8 mouse cellular contexts compared by ENCODE assay signal in the genomic region with DNA sequence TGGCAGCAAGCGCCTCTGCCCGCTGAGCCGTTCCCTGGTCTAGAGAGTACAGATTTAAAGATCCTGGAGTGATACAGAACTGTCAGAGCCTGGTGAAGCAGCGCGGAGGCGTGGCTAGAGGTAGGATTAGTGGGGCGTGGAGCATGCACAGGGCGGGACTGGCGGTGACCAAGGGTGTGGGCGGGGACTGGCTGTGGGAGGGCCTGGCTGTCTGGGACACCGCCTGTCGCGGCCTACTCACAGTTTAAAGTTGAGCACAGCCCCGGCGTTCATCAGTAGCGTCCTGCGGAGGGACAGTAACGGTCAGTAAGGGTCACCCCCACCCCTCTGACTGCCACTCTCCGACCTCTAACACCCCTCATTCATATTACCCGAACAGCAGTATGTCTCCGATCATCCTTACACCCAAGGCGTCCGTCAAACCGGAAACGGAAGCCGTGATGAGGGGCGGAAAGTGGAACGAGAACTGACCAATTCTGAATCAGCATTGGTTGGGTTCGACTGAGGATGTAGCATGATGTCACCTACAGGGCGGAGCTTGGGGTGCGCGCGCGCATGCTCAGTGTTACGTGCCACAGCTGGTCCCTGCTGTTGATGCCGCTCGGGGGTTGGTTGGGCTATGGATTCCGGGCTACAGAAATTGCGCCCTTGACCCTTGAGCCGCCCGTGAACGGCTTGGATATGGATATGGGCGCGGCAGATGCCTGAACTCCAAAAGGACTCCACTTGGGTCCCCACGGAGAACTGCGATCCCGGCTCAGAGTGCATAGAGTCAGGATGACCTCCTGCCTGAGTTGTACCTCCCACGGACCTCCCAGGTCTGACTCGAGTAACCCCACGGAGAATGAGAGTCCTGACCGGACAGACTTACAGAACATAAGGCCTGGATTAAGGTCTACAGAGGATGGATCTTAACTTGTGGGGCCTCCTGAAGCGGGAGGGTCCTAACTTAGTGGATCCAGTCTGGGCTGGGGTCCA. TPM values are rescaled to one million over a fixed set of nuclear protein-coding genes. Genes with fewer than 3 reads are reported as not detected.
DNase-seq lines count a peak whose midpoint lies in the region; ATAC-seq and TF ChIP-seq lines count a peak whose summit lies in the region.

A gene (minus strand): TSS at position 456 of the 978 bp plus-strand sequence.

- peak within 1 kb of the TSS; percentile 98 for H3K4me2 ChIP-seq in CH12.LX (ENCODE audit: insufficient read depth, low read depth, poor library complexity, severe bottlenecking)
- peak within 1 kb of the TSS; percentile 98 for H3K4me2 ChIP-seq in forebrain, embryonic 11.5 days (ENCODE audit: low read depth, low read length, severe bottlenecking)
- H3K4me2 ChIP-seq in heart, embryonic 16.5 days (ENCODE audit: low read depth, low read length), result peak within 1 kb of the TSS; percentile 95
- H3K4me2 ChIP-seq in liver, embryonic 15.5 days, result peak within 1 kb of the TSS; percentile 99
- H3K4me2 ChIP-seq in neural tube, embryonic 12.5 days (replicated peaks), result peak within 1 kb of the TSS; percentile 97

- peak within 1 kb of the TSS; percentile 72 for H3K9ac ChIP-seq in CH12.LX (ENCODE audit: insufficient read depth, low read depth)
- H3K9ac ChIP-seq in forebrain, embryonic 11.5 days (ENCODE audit: low read length), result peak within 1 kb of the TSS; percentile 77
- H3K9ac ChIP-seq in heart, embryonic 16.5 days (ENCODE audit: low read length), result peak within 1 kb of the TSS; percentile 82
- peak within 1 kb of the TSS; percentile 77 for H3K9ac ChIP-seq in liver, embryonic 15.5 days
- H3K9ac ChIP-seq in neural tube, embryonic 12.5 days, result peak within 1 kb of the TSS; percentile 74

- under 1% methylated on average over 52 of the region's 52 CpGs for WGBS in forebrain, embryonic 11.5 days
- 0% methylated on average over 52 of the region's 52 CpGs for WGBS in heart, embryonic 16.5 days
- under 1% methylated on average over 52 of the region's 52 CpGs for WGBS in liver, embryonic 15.5 days (ENCODE audit: insufficient replicate concordance)
- under 1% methylated on average over 52 of the region's 52 CpGs for WGBS in neural tube, embryonic 12.5 days

- TF ChIP-seq CTCF in CH12.LX (conservative IDR thresholded peaks at IDR 0.05 in 1 of 2, IDR thresholded peaks at IDR 0.05 in 1 of 2; ENCODE audit: low read depth in 2 of 2, low read length in 2 of 2), result no peak

- H3K4me1 ChIP-seq in CH12.LX (ENCODE audit: control insufficient read depth in 1 of 2, insufficient read depth in 2 of 2), result peaks cover 7 to 20% of the 10 kb centered on the region in 2 experiments
- H3K4me1 ChIP-seq in forebrain, embryonic 11.5 days (replicated peaks; ENCODE audit: control insufficient read depth, insufficient read depth, low read length), result peaks cover 6% of the 10 kb centered on the region; the same call in 1 of the 2 replicates
- peaks cover 18% of the 10 kb centered on the region for H3K4me1 ChIP-seq in heart, embryonic 16.5 days (ENCODE audit: control insufficient read depth, insufficient read depth, low read length)
- H3K4me1 ChIP-seq in liver, embryonic 15.5 days (replicated peaks), result peaks cover 30% of the 10 kb centered on the region
- peaks cover 23% of the 10 kb centered on the region for H3K4me1 ChIP-seq in neural tube, embryonic 12.5 days

- TF ChIP-seq EP300 in CH12.LX (IDR thresholded peaks at IDR 0.05; ENCODE audit: low read length), result no peak

- peaks cover 36 to 42% of the 10 kb centered on the region in 2 experiments for H3K36me3 ChIP-seq in CH12.LX (replicated peaks in 1 of 2; ENCODE audit: control insufficient read depth in 1 of 2, insufficient read depth in 1 of 2, low read length in 1 of 2)
- H3K36me3 ChIP-seq in forebrain, embryonic 11.5 days (ENCODE audit: control insufficient read depth, insufficient read depth, low read length), result no peaks in the 10 kb centered on the region; the same call in 1 of the 2 replicates
- H3K36me3 ChIP-seq in heart, embryonic 16.5 days (ENCODE audit: control insufficient read depth, insufficient read depth), result peaks cover 26% of the 10 kb centered on the region
- H3K36me3 ChIP-seq in liver, embryonic 15.5 days (replicated peaks), result peaks cover 36% of the 10 kb centered on the region
- peaks cover 34% of the 10 kb centered on the region for H3K36me3 ChIP-seq in neural tube, embryonic 12.5 days

- H3K27ac ChIP-seq in CH12.LX (ENCODE audit: insufficient read depth, low read depth), result peak within 1 kb of the TSS; percentile 51
- H3K27ac ChIP-seq in forebrain, embryonic 11.5 days (ENCODE audit: low read depth, low read length), result peak within 1 kb of the TSS; percentile 71
- H3K27ac ChIP-seq in heart, embryonic 16.5 days (ENCODE audit: low read length), result peak within 1 kb of the TSS; percentile 99
- H3K27ac ChIP-seq in liver, embryonic 15.5 days (replicated peaks), result peak within 1 kb of the TSS; percentile 90
- peak within 1 kb of the TSS; percentile 77 for H3K27ac ChIP-seq in neural tube, embryonic 12.5 days

- H3K27me3 ChIP-seq in CH12.LX (replicated peaks), result no peaks in the 10 kb centered on the region
- H3K27me3 ChIP-seq in forebrain, embryonic 11.5 days (ENCODE audit: control insufficient read depth, insufficient read depth, low read length), result no peaks in the 10 kb centered on the region
- no peaks in the 10 kb centered on the region for H3K27me3 ChIP-seq in heart, embryonic 16.5 days (ENCODE audit: control insufficient read depth, insufficient read depth, low read length)
- peaks cover 12% of the 10 kb centered on the region; the same call in 1 of the 2 replicates for H3K27me3 ChIP-seq in liver, embryonic 15.5 days
- H3K27me3 ChIP-seq in neural tube, embryonic 12.5 days (replicated peaks), result no peaks in the 10 kb centered on the region

- ATAC-seq in forebrain, embryonic 11.5 days (replicated peaks; ENCODE audit: low FRiP score), result peak; percentile 97
- peak; percentile 95 for ATAC-seq in heart, embryonic 16.5 days (replicated peaks; ENCODE audit: extremely low read depth, insufficient read depth, low FRiP score)
- ATAC-seq in liver, embryonic 15.5 days (ENCODE audit: insufficient read depth), result peak; percentile 98
- ATAC-seq in neural tube, embryonic 12.5 days (ENCODE audit: low FRiP score, low read depth), result peak; percentile 98

- TF ChIP-seq RAD21 in CH12.LX (IDR thresholded peaks at IDR 0.05; ENCODE audit: low read depth, low read length), result no peak

- TF ChIP-seq POLR2A in CH12.LX (IDR thresholded peaks at IDR 0.05; ENCODE audit: low read depth, low read length), result peak; percentile 95

- peak within 1 kb of the TSS; percentile 62 to 90 (median 68) for H3K4me3 ChIP-seq in CH12.LX (replicated peaks in 1 of 3; ENCODE audit: low read depth in 2 of 3, low read length in 2 of 3, poor library complexity in 1 of 3)
- H3K4me3 ChIP-seq in forebrain, embryonic 11.5 days (ENCODE audit: low read depth, low read length), result peak within 1 kb of the TSS; percentile 55
- H3K4me3 ChIP-seq in heart, embryonic 16.5 days (ENCODE audit: low read length), result peak within 1 kb of the TSS; percentile 85
- peak within 1 kb of the TSS; percentile 82 for H3K4me3 ChIP-seq in liver, embryonic 15.5 days (replicated peaks)
- peak within 1 kb of the TSS; percentile 63 for H3K4me3 ChIP-seq in neural tube, embryonic 12.5 days

- in situ Hi-C loops in CH12.LX (cut with MboI; ENCODE audit: low pct_ligation_motif_present, low pct_unique_long_range_greater_than_20kb, low sequenced_read_pairs), result no loop called here

- dilution Hi-C loops in CH12.LX (cut with MboI; ENCODE audit: extremely low pct_ligation_motif_present, extremely low pct_unique_long_range_greater_than_20kb, low sequenced_read_pairs), result no loop called here

- H3K9me3 ChIP-seq in CH12.LX (replicated peaks; ENCODE audit: low read length), result no peaks in the 10 kb centered on the region
- H3K9me3 ChIP-seq in forebrain, embryonic 11.5 days (ENCODE audit: control insufficient read depth, low read length), result no peaks in the 10 kb centered on the region
- no peaks in the 10 kb centered on the region for H3K9me3 ChIP-seq in heart, embryonic 16.5 days (replicated peaks; ENCODE audit: control insufficient read depth, low read length)
- H3K9me3 ChIP-seq in liver, embryonic 15.5 days (replicated peaks), result no peaks in the 10 kb centered on the region
- H3K9me3 ChIP-seq in neural tube, embryonic 12.5 days, result no peaks in the 10 kb centered on the region

- DNase-seq in CH12.LX (ENCODE audit: extremely low read depth), result peak; percentile 99
- peak; percentile 97 for DNase-seq in c-Kit-positive CD71-positive TER-119-negative erythroid progenitor cells, embryonic 14.5 days (ENCODE audit: low read depth)
- peak; percentile 98 for DNase-seq in forebrain, embryonic 11.5 days (ENCODE audit: low spot score)
- DNase-seq in kidney, postnatal 36 days, result peak; percentile 99
- DNase-seq in telencephalon, adult 2 months (ENCODE audit: low read depth, low spot score), result peak; percentile 98

- H3K79me2 ChIP-seq in CH12.LX (replicated peaks; ENCODE audit: control insufficient read depth, extremely low read depth, insufficient read depth, poor library complexity, severe bottlenecking), result peaks cover 8% of the 10 kb centered on the region

TF ChIP-seq in CH12.LX, 34 proteins besides CTCF, POLR2A, EP300 and RAD21 (continues in another document):
- peak; percentile 91 for TF ChIP-seq SIN3A (IDR thresholded peaks at IDR 0.05; ENCODE audit: low read length)
- TF ChIP-seq ZC3H11A (IDR thresholded peaks at IDR 0.05; ENCODE audit: low read depth, low read length), result no peak
- TF ChIP-seq ETS1 (conservative IDR thresholded peaks at IDR 0.05; ENCODE audit: low read depth, low read length), result no peak
- TF ChIP-seq ZMIZ1 (IDR thresholded peaks at IDR 0.05; ENCODE audit: low read depth, low read length), result peak; percentile 56; the same call in 1 of the 2 replicates
- no peak; the same call in 1 of the 2 replicates for TF ChIP-seq JUN (IDR thresholded peaks at IDR 0.05; ENCODE audit: insufficient read depth, low read depth, low read length)
- no peak for TF ChIP-seq USF1 (IDR thresholded peaks at IDR 0.05; ENCODE audit: low read depth, low read length)
- no peak for TF ChIP-seq PAX5 (IDR thresholded peaks at IDR 0.05; ENCODE audit: low read length)
- no peak for TF ChIP-seq MAZ (IDR thresholded peaks at IDR 0.05; ENCODE audit: low read depth, low read length)
- peak; percentile 64; the same call in 1 of the 2 replicates for TF ChIP-seq MAX (IDR thresholded peaks at IDR 0.05; ENCODE audit: low read length)
- peak; percentile 28; the same call in 1 of the 2 replicates for TF ChIP-seq E2F4 (IDR thresholded peaks at IDR 0.05; ENCODE audit: insufficient replicate concordance, low read depth, low read length)
- no peak for TF ChIP-seq SMC3 (IDR thresholded peaks at IDR 0.05; ENCODE audit: low read depth, low read length)

RNA-seq across cellular contexts. Expression of the gene that starts here (rescaled TPM):
- total RNA-seq in CH12.LX (2012; rRNA removed), result 37.7 and 42.2 TPM in 2 replicates
- 70.3 and 79.8 TPM in 2 replicates for total RNA-seq in CH12.LX (2014; rRNA removed)
- 60.7 and 61.0 TPM in 2 replicates for polyA plus RNA-seq in CH12.LX (2012; ENCODE audit: insufficient read length, low read depth)
- 108 and 117 TPM in 2 replicates for polyA plus RNA-seq in forebrain, embryonic 11.5 days (2014; fragmentation: Nextera tagmentation; extraction: Ambion mirVana)
- 97.1 and 108 TPM in 2 replicates for polyA plus RNA-seq in heart, embryonic 16.5 days (2015; fragmentation: Nextera tagmentation; extraction: Ambion mirVana)
- polyA plus RNA-seq in liver, embryonic 15.5 days (2015; fragmentation: Nextera tagmentation; extraction: Ambion mirVana), result 37.0 and 37.4 TPM in 2 replicates
- polyA plus RNA-seq in neural tube, embryonic 12.5 days (2016; fragmentation: Nextera tagmentation; extraction: Ambion mirVana), result 129 and 130 TPM in 2 replicates

Comparison
In these comparisons a context has a peak if more than half of its experiments do, and no peak if none do; other contexts are left out.
1. Peak in every context shown above with its lines: DNase-seq, ATAC-seq, H3K4me3 ChIP-seq and H3K27ac ChIP-seq.